Mouse (Mus musculus): ENCODE data around the gene Ifitm6. TPM values are rescaled to one million over a fixed set of nuclear protein-coding genes. Genes with fewer than 3 reads are reported as not detected.
"Not testable (repeated sequence)": the region's sequence is repeated elsewhere in the genome, so short reads cannot be mapped to it uniquely, and the experiment has no call there.

Ifitm6 gene
- total RNA-seq, 2 experiments from 2014 or later = 0.69 TPM; not detected in 1

GRCm38 (mm10) chr7:141042539-141042938, 24.8 kb upstream of the Ifitm6 start:
- intact Hi-C loops (cut with DNase I) = no loop called here
- DNase-seq = no peak

GRCm38 (mm10) chr7:141041661-141042060, 23.9 kb upstream of the Ifitm6 start:
- intact Hi-C loops (cut with DNase I) = no loop called here
- peak; percentile 88 to 89 for DNase-seq

GRCm38 (mm10) chr7:141040867-141041606, 23.3 kb upstream of the Ifitm6 start:
- DNase-seq = peak; percentile 16 to 20
- intact Hi-C loops (cut with DNase I) = no loop called here

GRCm38 (mm10) chr7:141039386-141040107, 21.8 kb upstream of the Ifitm6 start:
- no peak for DNase-seq
- intact Hi-C loops (cut with DNase I) = no loop called here

GRCm38 (mm10) chr7:141038090-141039032, 20.6 kb upstream of the Ifitm6 start:
- intact Hi-C loops (cut with DNase I) = no loop called here
- no peak for DNase-seq

- DNase-seq; intact Hi-C loops (cut with DNase I): not testable (repeated sequence)
Observed at GRCm38 (mm10) chr7:141036624-141037023, 18.9 kb upstream of the Ifitm6 start.

GRCm38 (mm10) chr7:141032458-141033167, 14.9 kb upstream of the Ifitm6 start:
- DNase-seq = no peak
- intact Hi-C loops (cut with DNase I) = no loop called here

- no peak for DNase-seq
- intact Hi-C loops (cut with DNase I) = no loop called here
Observed at GRCm38 (mm10) chr7:141030390-141030789, 12.7 kb upstream of the Ifitm6 start.

GRCm38 (mm10) chr7:141028831-141029230, 11.1 kb upstream of the Ifitm6 start, which contains the start of gene Gm17387:
Gene Gm17387 (plus strand): TSS chr7:141029131.
- intact Hi-C loops (cut with DNase I) = no loop called here
- DNase-seq = no peak

- intact Hi-C loops (cut with DNase I) = no loop called here
- DNase-seq = no peak
Observed at GRCm38 (mm10) chr7:141026740-141027098, 9.0 kb upstream of the Ifitm6 start.

GRCm38 (mm10) chr7:141026097-141026739, 8.5 kb upstream of the Ifitm6 start:
- no peak for DNase-seq
- intact Hi-C loops (cut with DNase I) = no loop called here

GRCm38 (mm10) chr7:141024865-141025838, 7.4 kb upstream of the Ifitm6 start:
- intact Hi-C loops (cut with DNase I) = no loop called here

GRCm38 (mm10) chr7:141021489-141022449, 4.0 kb upstream of the Ifitm6 start:
- no peak for DNase-seq
- intact Hi-C loops (cut with DNase I) = no loop called here

More at GRCm38 (mm10) chr7:141024865-141025838, 7.4 kb upstream of the Ifitm6 start:
- no peak for DNase-seq

GRCm38 (mm10) chr7:141019028-141019427, 1.3 kb upstream of the Ifitm6 start:
- intact Hi-C loops (cut with DNase I) = no loop called here
- no peak for DNase-seq

- no peak for DNase-seq
- intact Hi-C loops (cut with DNase I) = no loop called here
Observed at GRCm38 (mm10) chr7:141016707-141017697, 722 bp downstream of the Ifitm6 start.

- no peak for DNase-seq
- intact Hi-C loops (cut with DNase I) = no loop called here
Observed at GRCm38 (mm10) chr7:141011238-141011770, 6.4 kb downstream of the Ifitm6 start.
